In genomic region chr7:52015180-52015579, GRCm38 (mm10) we compare ENCODE assay signal across 27 mouse cellular contexts. TPM values are rescaled to one million over a fixed set of nuclear protein-coding genes. Genes with fewer than 3 reads are reported as not detected.
DNase-seq lines count a peak whose midpoint lies in the region; ATAC-seq and TF ChIP-seq lines count a peak whose summit lies in the region.
"Had no signal": no experiment of that assay in that cellular context is flagged by ENCODE, and none has a peak within 500 bp of the region (broad histone marks: within the 10 kb centered on the region; RNA-seq: fewer than 3 reads in every experiment).

No protein-coding gene starts in this region.

- H3K36me3 ChIP-seq in liver, embryonic 14.5 days (replicated peaks; ENCODE audit: control insufficient read depth, insufficient read depth, low read depth) = no peaks in the 10 kb centered on the region
- no peaks in the 10 kb centered on the region for H3K36me3 ChIP-seq in midbrain, embryonic 10.5 days
- H3K36me3 ChIP-seq: embryonic facial prominence, embryonic 10.5 days; forebrain, embryonic 15.5 days; G1E; hindbrain, embryonic 10.5 days; hindbrain, embryonic 15.5 days had no signal

- no peak overlapping the region for H3K9ac ChIP-seq in liver, embryonic 14.5 days (replicated peaks)
- H3K9ac ChIP-seq: forebrain, embryonic 15.5 days; hindbrain, embryonic 15.5 days had no signal

- WGBS in liver, embryonic 14.5 days (ENCODE audit: insufficient replicate concordance) = 61% methylated on average over 1 of the region's 1 CpGs
- WGBS in midbrain, embryonic 10.5 days = 89% methylated on average over 1 of the region's 1 CpGs

- DNase-seq in liver, embryonic 14.5 days (ENCODE audit: low read depth in 3 of 3, low spot score in 3 of 3) = no peak
- DNase-seq in liver (no peak), ES-CJ7 (ENCODE audit: low read depth, low spot score) (peak; percentile 10), ZHBTc4 (ENCODE audit: low read depth, low spot score) (peak; percentile 16)
- no peak for DNase-seq in cerebellum, adult 8-10 months
- no peak for DNase-seq in midbrain, embryonic 10.5 days (ENCODE audit: low spot score)
- DNase-seq: adrenal gland, adult 2 months; adrenal gland, postnatal 25 days; cerebellum, adult 18-20 months; cerebellum, postnatal 10 days; gastrocnemius, postnatal 10 days; heart, adult 2 months had no signal

- no peak overlapping the region for H3K4me2 ChIP-seq in liver, embryonic 14.5 days (ENCODE audit: low read depth)
- H3K4me2 ChIP-seq: forebrain, embryonic 15.5 days; heart, embryonic 11.5 days; hindbrain, embryonic 15.5 days had no signal

- TF ChIP-seq EP300 in liver, embryonic 14.5 days (IDR thresholded peaks at IDR 0.05; ENCODE audit: low read depth) = no peak

- peak; percentile 28; the same call in 1 of the 2 replicates for TF ChIP-seq CTCF in liver, embryonic 14.5 days (IDR thresholded peaks at IDR 0.05; ENCODE audit: low read depth)

- H3K9me3 ChIP-seq in liver, embryonic 14.5 days (ENCODE audit: control insufficient read depth, low read length) = no peaks in the 10 kb centered on the region
- no peaks in the 10 kb centered on the region for H3K9me3 ChIP-seq in midbrain, embryonic 10.5 days (replicated peaks)
- H3K9me3 ChIP-seq: embryonic facial prominence, embryonic 10.5 days; forebrain, embryonic 15.5 days; G1E; hindbrain, embryonic 10.5 days; hindbrain, embryonic 15.5 days had no signal

- no peak overlapping the region for H3K4me3 ChIP-seq in liver, embryonic 14.5 days (ENCODE audit: insufficient read depth in 1 of 2, low read depth in 2 of 2, low read length in 2 of 2)
- no peak overlapping the region for H3K4me3 ChIP-seq in midbrain, embryonic 10.5 days
- H3K4me3 ChIP-seq: embryonic facial prominence, embryonic 10.5 days; erythroblast, embryonic 14.5 days; forebrain, embryonic 15.5 days; heart, adult 2 months; hindbrain, embryonic 10.5 days; hindbrain, embryonic 15.5 days had no signal

- 0 out of 4 replicates have a peak, but pooled peaks cover 0 to 2% of the 10 kb centered on the region in 2 experiments for H3K4me1 ChIP-seq in liver, embryonic 14.5 days (replicated peaks; ENCODE audit: control insufficient read depth in 2 of 2, insufficient read depth in 2 of 2, low read length in 1 of 2)
- no peaks in the 10 kb centered on the region for H3K4me1 ChIP-seq in midbrain, embryonic 10.5 days
- H3K4me1 ChIP-seq: embryonic facial prominence, embryonic 10.5 days; forebrain, embryonic 15.5 days; hindbrain, embryonic 10.5 days; hindbrain, embryonic 15.5 days had no signal

- no peak for ATAC-seq in liver, embryonic 14.5 days (ENCODE audit: insufficient read depth)
- 0 out of 2 replicates have a peak, but pooled peaks have one; percentile 50 for ATAC-seq in megakaryocyte progenitor cell, adult 5-6 weeks (replicated peaks; ENCODE audit: poor library complexity)
- ATAC-seq: forebrain, embryonic 15.5 days had no signal

- H3K27me3 ChIP-seq in liver, embryonic 14.5 days (ENCODE audit: control insufficient read depth, insufficient read depth, low read length) = no peaks in the 10 kb centered on the region
- H3K27me3 ChIP-seq in midbrain, embryonic 10.5 days (ENCODE audit: low read depth, poor library complexity, severe bottlenecking) = no peaks in the 10 kb centered on the region
- H3K27me3 ChIP-seq: CH12.LX; forebrain, embryonic 15.5 days; hindbrain, embryonic 15.5 days had no signal

- H3K27ac ChIP-seq in liver, embryonic 14.5 days = no peak overlapping the region
- H3K27ac ChIP-seq in midbrain, embryonic 10.5 days (replicated peaks) = no peak overlapping the region
- H3K27ac ChIP-seq: embryonic facial prominence, embryonic 10.5 days; forebrain, embryonic 15.5 days; heart, adult 2 months; hindbrain, embryonic 10.5 days; hindbrain, embryonic 15.5 days had no signal

RNA-seq across cellular contexts. Expression of gene 1700015G11Rik, which starts 0.3 kb away (rescaled TPM):
- polyA plus RNA-seq in liver, embryonic 14.5 days (2012; rRNA removed) = not detected in 2 replicates
- polyA plus RNA-seq in liver, embryonic 14.5 days (2014; fragmentation: Nextera tagmentation; extraction: Ambion mirVana) = not detected in 2 replicates
- not detected in 2 replicates for total RNA-seq in megakaryocyte progenitor cell, adult 5-6 weeks (2015)
- total RNA-seq in megakaryocyte progenitor cell, adult 5-6 weeks (2017) = not detected in 2 replicates
- polyA plus RNA-seq in midbrain, embryonic 10.5 days (2016; fragmentation: Nextera tagmentation; extraction: Ambion mirVana) = not detected in 2 replicates
- total RNA-seq: adrenal gland, adult 2 months; adrenal gland, postnatal 25 days; CH12.LX; G1E; gastrocnemius, postnatal 10 days; gastrocnemius, postnatal 4 days; heart, adult 2 months; heart, postnatal 25 days had no signal
- polyA plus RNA-seq: adrenal gland, adult 2 months; embryonic facial prominence, embryonic 10.5 days; embryonic facial prominence, embryonic 14.5 days; erythroblast, embryonic 14.5 days; forebrain, embryonic 11.5 days; forebrain, embryonic 15.5 days; frontal cortex, adult 2 months; G1E; heart, adult 2 months; heart, embryonic 11.5 days; heart, embryonic 16.5 days; hindbrain, embryonic 10.5 days; hindbrain, embryonic 15.5 days had no signal

RNA-seq across cellular contexts. Expression of gene Svip, which starts 9.4 kb away (rescaled TPM):
- polyA plus RNA-seq in liver, embryonic 14.5 days (2012; rRNA removed) = 7.8 and 12.4 TPM in 2 replicates
- polyA plus RNA-seq in liver, embryonic 14.5 days (2014; fragmentation: Nextera tagmentation; extraction: Ambion mirVana) = 23.6 and 27.6 TPM in 2 replicates
- total RNA-seq in megakaryocyte progenitor cell, adult 5-6 weeks (2015) = 64.5 and 64.6 TPM in 2 replicates
- 57.8 and 60.5 TPM in 2 replicates for total RNA-seq in megakaryocyte progenitor cell, adult 5-6 weeks (2017)
- 7.0 and 10.0 TPM in 2 replicates for polyA plus RNA-seq in midbrain, embryonic 10.5 days (2016; fragmentation: Nextera tagmentation; extraction: Ambion mirVana)
- total RNA-seq: CH12.LX had no signal

Comparison
In these comparisons a context has a peak if more than half of its experiments do, and no peak if none do; other contexts are left out.
1. DNase-seq: peak in ES-CJ7 (single experiment) and ZHBTc4 (single experiment); none in liver, embryonic 14.5 days (0 of 3), liver (single experiment), cerebellum, adult 8-10 months (single experiment) and midbrain, embryonic 10.5 days (single experiment).